Mouse (Mus musculus) limb, embryonic 14.5 days (tissue): ENCODE measurements around the gene Map7d1. TPM values are rescaled to one million over a fixed set of nuclear protein-coding genes. Genes with fewer than 3 reads are reported as not detected.

Experiments
- ATAC-seq: fragments of 200-750 bp; cut with Nextera tagmentation; 2 replicates; pipeline ENCODE4 v1.8.0; 2017; ENCODE audit warnings: low read depth, moderate number of reproducible peaks, moderate TSS enrichment; ENCODE audit not compliant: low FRiP score
- DNase-seq: peaks from one replicate; pipeline ENCODE4 v3.0.0-alpha.2; 2015; ENCODE audit warnings: low spot score
- H3K27ac ChIP-seq: fragments of 300-500 bp; sonication (generic); replicated peaks from 2 replicates; pipeline ENCODE4 v1.5.1; 2014; ENCODE audit warnings: low read depth, mild to moderate bottlenecking, low read length, moderate library complexity, mixed read lengths
- H3K27me3 ChIP-seq: fragments of 300-500 bp; sonication (generic); 2 replicates; pipeline ENCODE4 v1.6.1; 2014; ENCODE audit warnings: low read length, mixed read lengths; ENCODE audit not compliant: control insufficient read depth, insufficient read depth
- H3K36me3 ChIP-seq: fragments of 300-500 bp; sonication (generic); 2 replicates; pipeline ENCODE4 v1.6.1; 2014; ENCODE audit warnings: mild to moderate bottlenecking, low read length, moderate library complexity, mixed read lengths; ENCODE audit not compliant: control insufficient read depth, insufficient read depth
- H3K4me1 ChIP-seq: fragments of 300-500 bp; sonication (generic); 2 replicates; pipeline ENCODE4 v1.6.1; 2014; ENCODE audit warnings: antibody characterized with exemption, low read length, mixed read lengths; ENCODE audit not compliant: control insufficient read depth, insufficient read depth
- H3K4me2 ChIP-seq: fragments of 300-500 bp; sonication (generic); replicated peaks from 2 replicates; pipeline ENCODE4 v1.6.1; 2014; ENCODE audit warnings: low read depth, mild to moderate bottlenecking, low read length, moderate library complexity; ENCODE audit not compliant: severe bottlenecking
- H3K4me3 ChIP-seq: fragments of 300-500 bp; sonication (generic); replicated peaks from 2 replicates; pipeline ENCODE4 v1.5.1; 2014; ENCODE audit warnings: low read length
- H3K9ac ChIP-seq: fragments of 300-500 bp; sonication (generic); 2 replicates; pipeline ENCODE4 v1.6.1; 2014; ENCODE audit warnings: mild to moderate bottlenecking, low read depth, low read length, moderate library complexity; ENCODE audit not compliant: severe bottlenecking
- H3K9me3 ChIP-seq: fragments of 300-500 bp; sonication (generic); 2 replicates; pipeline ENCODE4 v1.6.1; 2016; ENCODE audit warnings: low read length; ENCODE audit not compliant: control insufficient read depth
- POLR2A ChIP-seq: fragments of 200-500 bp; IDR thresholded peaks from 2 replicates; pipeline ENCODE4 v1.8.0; 2012; ENCODE audit warnings: inconsistent platforms, mild to moderate bottlenecking, moderate library complexity, borderline replicate concordance; ENCODE audit not compliant: insufficient read depth, insufficient read length; ENCODE audit errors: extremely low read depth
- WGBS: fragments of 180-500 bp; shearing (Covaris S2); extraction: QIAGEN DNeasy Blood & Tissue Kit; methylation state at CpG from one replicate; pipeline ENCODE4 v1.1.7; 2014; 5-methylcytosine and 5-hydroxymethylcytosine counted together
- polyA plus RNA-seq, 2 experiments: library from polyadenylated mRNA; depleted of rRNA in 1 of 2; stranded (reverse) in 1 of 2; unstranded in 1 of 2; fragments of >200 nt; fragmentation: Nextera tagmentation in 1 of 2; extraction: Ambion mirVana in 1 of 2; gene quantifications; 2 replicates each; pipeline versions ENCODE4 v1.2.1 to v1.2.3; 2012 to 2014

The Map7d1 gene
- polyA plus RNA-seq, 2 experiments, result 58.3 to 113 TPM

- Histone ChIP-seq H3K4me1 (peaks cover 35% of the 10 kb centered on the region), H3K36me3 (peaks cover 17% of the 10 kb centered on the region), H3K9ac (peak overlapping the region; percentile 25; the same call in 1 of the 2 replicates), H3K9me3 (no peaks in the 10 kb centered on the region), H3K4me2 (peak overlapping the region; percentile 40), H3K27me3 (no peaks in the 10 kb centered on the region), H3K27ac (peak overlapping the region; percentile 91), H3K4me3 (no peak overlapping the region)
- no peak for TF ChIP-seq POLR2A
- no peak for DNase-seq
- ATAC-seq, result no peak
- 20% methylated on average over 9 of the region's 9 CpGs for WGBS
Measured at GRCm38 (mm10) chr4:126278961-126279360, 22.8 kb upstream of the Map7d1 start.

DNA sequence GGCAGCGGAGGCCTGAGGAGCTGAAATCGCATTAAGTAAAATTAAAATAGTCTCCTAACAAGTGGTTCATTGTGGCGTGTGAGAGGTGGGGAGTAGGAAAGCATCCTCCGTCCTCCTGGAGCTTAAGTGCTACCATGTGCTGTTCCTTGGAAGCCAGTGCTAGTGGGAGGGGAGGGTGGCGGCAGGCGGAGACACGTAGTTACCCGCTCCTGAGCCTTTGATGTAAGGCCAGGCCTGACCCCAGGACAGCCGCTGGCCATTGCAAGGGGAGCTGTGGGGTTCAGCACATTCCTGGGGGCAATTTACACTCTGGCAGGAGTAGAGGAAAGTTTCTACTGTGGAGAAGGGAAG lies 22.4 kb upstream of the Map7d1 start:
- H3K9ac ChIP-seq, result peak overlapping the region; percentile 25; the same call in 1 of the 2 replicates
- 13% methylated on average over 9 of the region's 9 CpGs for WGBS
- peaks cover 35% of the 10 kb centered on the region for H3K4me1 ChIP-seq
- peak overlapping the region; percentile 91 for H3K27ac ChIP-seq
- peak; percentile 86 for ATAC-seq
- H3K27me3 ChIP-seq, result no peaks in the 10 kb centered on the region
- peak; percentile 77 for DNase-seq
- peak overlapping the region; percentile 40 for H3K4me2 ChIP-seq
- H3K36me3 ChIP-seq, result peaks cover 21% of the 10 kb centered on the region
- no peak for TF ChIP-seq POLR2A
- H3K4me3 ChIP-seq, result no peak overlapping the region
- H3K9me3 ChIP-seq, result no peaks in the 10 kb centered on the region

GRCm38 (mm10) chr4:126277906-126278564 lies 21.9 kb upstream of the Map7d1 start:
- ATAC-seq, result peak; percentile 61
- TF ChIP-seq POLR2A, result no peak
- Histone ChIP-seq H3K36me3 (peaks cover 26% of the 10 kb centered on the region), H3K4me3 (no peak overlapping the region), H3K9me3 (no peaks in the 10 kb centered on the region), H3K9ac (peak overlapping the region; percentile 25; the same call in 1 of the 2 replicates), H3K27me3 (no peaks in the 10 kb centered on the region), H3K4me2 (peak overlapping the region; percentile 40), H3K4me1 (peaks cover 35% of the 10 kb centered on the region), H3K27ac (peak overlapping the region; percentile 91)
- peak; percentile 73 for DNase-seq
- 4% methylated on average over 13 of the region's 13 CpGs for WGBS

DNA sequence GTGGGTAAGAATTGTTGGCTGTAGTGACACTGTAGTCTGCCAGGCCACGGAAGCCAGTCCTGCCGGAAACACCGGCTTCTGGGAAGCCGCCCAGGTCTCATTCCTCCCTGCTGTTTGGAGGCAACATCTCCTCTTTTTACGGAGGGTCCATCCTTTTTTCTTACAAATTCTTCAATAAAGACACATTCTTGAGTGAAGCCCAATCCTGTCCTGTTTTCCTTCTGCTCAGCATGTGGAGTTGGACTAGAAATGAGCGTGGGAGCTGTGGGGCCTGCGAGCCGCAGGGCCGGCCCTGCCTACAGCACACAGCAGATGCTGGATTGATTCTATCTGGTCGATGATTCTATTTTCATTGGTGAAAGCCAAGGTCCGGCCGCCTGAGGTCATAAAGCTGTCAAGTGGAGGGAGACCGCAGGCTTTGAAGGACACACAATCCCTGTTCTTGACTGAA lies 19.6 kb upstream of the Map7d1 start:
- Histone ChIP-seq H3K9ac (no peak overlapping the region), H3K27ac (no peak overlapping the region), H3K9me3 (no peaks in the 10 kb centered on the region), H3K4me1 (peaks cover 21% of the 10 kb centered on the region), H3K4me2 (no peak overlapping the region), H3K36me3 (peaks cover 37% of the 10 kb centered on the region), H3K4me3 (no peak overlapping the region), H3K27me3 (no peaks in the 10 kb centered on the region)
- 81% methylated on average over 13 of the region's 13 CpGs for WGBS
- TF ChIP-seq POLR2A, result no peak
- ATAC-seq, result no peak
- DNase-seq, result no peak

DNA sequence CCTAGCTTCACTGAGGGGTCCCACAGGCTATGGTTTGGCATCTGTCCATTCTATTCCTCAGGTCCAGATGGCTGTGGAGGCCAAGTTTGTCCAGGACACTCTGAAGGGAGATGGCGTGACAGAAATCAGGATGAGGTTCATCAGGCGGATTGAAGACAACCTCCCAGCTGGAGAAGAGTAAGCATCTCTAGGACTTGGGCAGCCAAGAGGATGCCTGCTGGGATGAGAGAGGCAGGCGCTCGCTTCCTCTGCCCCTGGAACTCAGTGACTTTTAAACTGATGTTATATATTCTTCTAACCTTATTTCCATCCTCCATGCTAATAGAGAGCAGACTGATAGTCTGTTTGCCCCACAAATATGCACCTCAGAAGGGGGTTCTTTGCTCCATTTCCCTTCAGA lies 18.9 kb upstream of the Map7d1 start:
- TF ChIP-seq POLR2A, result no peak
- Histone ChIP-seq H3K27me3 (no peaks in the 10 kb centered on the region), H3K9ac (no peak overlapping the region), H3K36me3 (peaks cover 37% of the 10 kb centered on the region), H3K27ac (no peak overlapping the region), H3K4me2 (no peak overlapping the region), H3K9me3 (no peaks in the 10 kb centered on the region), H3K4me1 (peaks cover 21% of the 10 kb centered on the region), H3K4me3 (no peak overlapping the region)
- ATAC-seq, result no peak
- DNase-seq, result no peak
- 95% methylated on average over 4 of the region's 4 CpGs for WGBS
